Mouse (Mus musculus): ENCODE measurements around the gene Atpaf2. TPM values are rescaled to one million over a fixed set of nuclear protein-coding genes. Genes with fewer than 3 reads are reported as not detected.

The Atpaf2 gene
- polyA plus RNA-seq (2017; shearing (Covaris generic)), result 37.2 TPM

DNA sequence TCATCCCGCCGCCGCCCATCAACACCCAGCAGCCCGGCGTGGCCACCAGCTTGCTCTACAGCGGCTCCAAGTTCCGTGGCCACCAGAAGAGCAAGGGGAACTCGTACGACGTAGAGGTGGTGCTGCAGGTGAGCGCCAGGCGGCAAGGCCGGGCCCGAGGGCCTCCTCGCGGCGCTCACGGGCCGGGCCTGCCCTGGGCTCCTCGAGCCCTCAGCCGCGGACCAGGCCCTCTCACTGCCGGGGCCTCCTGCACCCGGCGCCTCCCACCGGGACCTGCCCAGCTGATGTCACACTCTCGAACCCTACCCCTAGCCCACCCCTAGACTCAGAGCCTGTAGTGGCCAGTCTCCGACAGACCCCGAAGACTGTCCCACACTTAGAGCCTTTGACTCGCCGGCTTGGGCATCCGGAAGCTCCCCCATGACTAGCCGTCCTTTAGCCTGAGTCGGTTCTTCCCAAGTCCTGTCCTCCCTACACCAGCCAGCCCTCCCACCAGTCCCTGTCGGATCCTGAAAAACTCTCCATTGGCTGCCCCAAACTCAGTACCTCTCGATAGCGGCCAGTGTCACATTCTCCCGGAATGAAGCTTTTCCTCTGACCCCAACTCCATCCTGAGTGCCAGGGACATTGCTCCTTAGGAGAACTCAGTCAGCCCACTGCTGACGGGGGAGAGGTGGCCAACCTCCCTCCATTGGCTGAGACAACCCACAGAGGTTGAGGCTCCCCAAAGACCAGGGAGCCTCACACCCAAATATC, at the start of gene Atpaf2:
Atpaf2 (minus strand) TSS at position 741 of the 756 bp plus-strand sequence.

DNA sequence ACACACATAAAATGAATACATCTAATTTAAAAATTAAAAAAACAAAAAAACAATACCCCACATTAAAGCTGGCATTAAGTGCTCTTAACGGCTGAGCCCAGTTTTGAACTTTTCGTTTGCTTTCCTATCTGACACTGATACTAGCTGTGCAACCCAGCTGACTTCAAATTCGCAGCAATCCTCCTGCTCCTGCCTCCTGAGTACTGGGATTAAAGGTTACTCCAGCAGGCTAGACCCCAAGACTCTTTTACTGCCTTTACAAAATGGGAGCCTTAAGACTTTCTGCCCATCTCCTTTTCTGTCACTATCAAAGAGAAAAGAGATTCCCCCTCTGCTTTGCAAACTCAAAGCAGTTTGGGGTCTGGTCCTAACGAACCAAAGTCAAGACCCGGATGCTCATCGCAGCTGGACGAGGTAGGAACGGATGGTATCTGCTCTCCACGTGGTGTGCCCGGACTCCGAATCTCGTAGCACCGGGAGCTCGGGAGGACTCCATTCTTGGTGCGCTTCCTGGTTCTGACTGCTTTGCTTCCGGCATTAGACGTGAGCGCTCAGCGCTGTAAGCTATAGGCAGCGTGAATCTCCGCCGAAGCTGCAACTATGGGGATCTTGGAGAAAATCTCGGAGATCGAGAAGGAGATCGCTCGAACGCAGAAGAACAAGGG, 36.0 kb upstream of the Atpaf2 start, which contains the start of gene Drg2:
Drg2 (plus strand) TSS at position 512 of the 665 bp plus-strand sequence.

DNA sequence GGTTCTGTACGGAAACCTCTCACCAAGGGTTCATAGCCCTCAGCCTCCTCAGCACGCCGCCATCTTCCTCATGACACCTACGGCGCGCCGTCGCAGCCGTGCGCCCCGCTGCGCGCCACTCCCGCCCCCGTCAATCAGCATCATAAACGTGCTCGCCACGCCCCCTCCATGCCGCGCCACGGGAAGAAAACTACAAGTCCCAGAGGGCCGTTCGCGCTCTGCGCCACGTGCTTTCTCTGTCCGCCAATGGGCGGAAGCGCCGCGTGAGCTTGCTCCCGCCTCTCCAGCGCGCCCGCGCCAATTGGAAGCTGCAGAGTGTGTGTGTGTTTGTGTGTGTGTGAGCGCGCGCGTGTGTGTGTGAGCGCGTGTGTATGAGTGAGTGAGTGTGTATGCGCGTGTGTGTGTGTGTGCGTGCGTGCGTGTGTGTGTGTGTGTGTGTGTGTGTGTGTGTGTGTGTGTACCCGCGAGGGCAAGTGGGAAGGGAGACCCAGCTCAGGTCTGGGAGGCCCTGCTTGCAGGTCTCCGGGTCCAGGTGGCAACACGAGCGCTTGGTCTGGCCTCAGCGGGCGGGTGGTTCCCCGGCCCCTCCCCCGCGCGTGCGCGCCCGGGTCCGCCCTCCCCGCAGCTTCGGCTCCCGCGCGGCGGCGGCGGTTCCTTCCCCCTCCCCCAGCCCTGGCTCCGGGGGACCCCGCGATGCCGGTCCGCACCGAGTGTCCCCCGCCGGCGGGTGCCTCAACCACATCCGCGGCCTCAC, 1.1 kb downstream of the Atpaf2 start, which contains the start of gene Gid4:
Gid4 (plus strand) TSS at position 183 of the 754 bp plus-strand sequence.

DNA sequence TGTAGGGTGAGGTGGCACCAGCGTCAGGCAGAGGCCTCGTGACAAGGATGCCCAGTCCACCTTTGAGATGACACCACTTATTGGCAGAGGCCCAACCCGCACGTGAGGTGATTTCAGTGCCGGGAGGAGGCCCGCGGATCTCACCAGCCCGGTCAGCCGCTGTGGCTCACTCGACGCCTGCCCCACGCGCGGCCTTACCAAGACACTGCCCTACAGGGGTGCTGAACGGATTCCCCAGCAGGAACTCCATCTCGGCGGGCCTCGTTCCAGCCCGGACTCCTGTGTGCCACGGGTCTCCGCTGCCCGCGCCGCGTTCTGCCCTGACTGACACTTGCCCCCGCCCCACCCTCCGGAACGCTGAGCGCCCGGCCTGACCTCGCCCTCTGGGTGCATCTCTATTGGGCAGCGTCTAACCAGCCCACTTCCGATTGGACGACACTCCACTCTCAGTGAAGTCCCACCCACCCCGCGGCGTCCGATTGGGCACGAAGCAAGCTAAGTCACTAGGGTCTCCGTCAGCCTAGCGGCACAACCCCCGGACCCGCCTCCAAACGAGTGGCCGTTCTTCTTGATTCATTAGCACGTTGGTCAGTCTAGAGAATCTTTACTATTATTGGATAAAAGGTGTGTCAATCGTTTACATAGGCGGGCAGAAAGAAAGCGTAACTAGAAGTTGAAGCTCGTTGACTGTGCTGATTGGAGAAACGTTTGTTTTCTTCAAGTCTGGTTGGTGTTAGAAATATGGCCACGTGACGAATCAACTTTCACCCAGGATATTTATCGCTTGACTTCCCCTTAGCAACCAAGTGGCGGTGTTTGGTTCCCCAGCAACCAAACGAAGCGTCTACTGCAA, 65.5 kb downstream of the Atpaf2 start, which contains the start of the genes Tom1l2 and Drc3:
Tom1l2 (minus strand) TSS at position 347 of the 853 bp plus-strand sequence.
Drc3 (plus strand) TSS at position 771 of the 853 bp plus-strand sequence.

Other genes starting within 250 kb of the Atpaf2 start
- gene Srebf1, start 195.9 kb downstream of the Atpaf2 start, polyA plus RNA-seq (2017; shearing (Covaris generic)), result 55.7 TPM
- gene Tom1l2, start 65.6 kb downstream of the Atpaf2 start, polyA plus RNA-seq (2017; shearing (Covaris generic)), result 20.7 TPM
- 0.51 TPM for gene Drc3, start 65.1 kb downstream of the Atpaf2 start, polyA plus RNA-seq (2017; shearing (Covaris generic))
- gene Gid4, start 1.3 kb downstream of the Atpaf2 start, polyA plus RNA-seq (2017; shearing (Covaris generic)), result 13.6 TPM
- 40.0 TPM for gene Drg2, start 36.1 kb upstream of the Atpaf2 start, polyA plus RNA-seq (2017; shearing (Covaris generic))
- 0.22 TPM for gene Myo15, start 50.9 kb upstream of the Atpaf2 start, polyA plus RNA-seq (2017; shearing (Covaris generic))
- 53.1 TPM for gene Alkbh5, start 117.9 kb upstream of the Atpaf2 start, polyA plus RNA-seq (2017; shearing (Covaris generic))

All from effector memory CD4-positive, alpha-beta T cell, adult 7 months (primary cell).